Comparison of ENCODE assay signal across 9 mouse cellular contexts in the genomic region with DNA sequence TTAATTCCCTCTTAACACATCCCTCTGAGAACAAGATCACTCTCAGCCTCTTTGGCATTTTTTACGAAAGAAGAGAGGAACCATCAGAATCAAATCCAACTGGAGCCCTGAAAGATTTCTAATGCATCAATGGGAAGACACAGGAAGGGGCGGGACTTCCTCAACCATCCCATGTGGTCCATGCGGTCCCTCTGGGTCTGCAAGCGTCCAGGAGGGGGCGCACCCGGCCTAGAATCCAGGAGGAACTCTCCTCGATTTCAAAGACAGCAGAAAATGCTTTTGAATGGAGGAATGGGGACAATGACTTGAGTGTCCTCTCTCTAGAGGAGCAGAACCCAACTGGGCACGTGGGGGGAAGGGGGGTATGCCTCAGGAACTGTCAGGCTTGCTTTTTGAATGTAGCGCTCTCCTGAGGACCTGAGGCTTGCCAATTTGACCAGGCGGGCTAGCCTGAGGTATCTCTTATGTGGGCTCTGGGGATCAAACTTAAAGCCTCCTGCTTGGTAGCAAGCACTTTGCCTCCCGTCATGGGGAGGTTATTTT.
DNase-seq lines count a peak whose midpoint lies in the region; ATAC-seq and TF ChIP-seq lines count a peak whose summit lies in the region.
"Had no signal": no experiment of that assay in that cellular context is flagged by ENCODE, and none has a peak within 500 bp of the region (broad histone marks: within the 10 kb centered on the region; RNA-seq: fewer than 3 reads in every experiment).

No protein-coding gene starts in this region.

- H3K9me3 ChIP-seq in liver, embryonic 12.5 days (replicated peaks): no peaks in the 10 kb centered on the region
- peaks cover 6% of the 10 kb centered on the region; the same call in 1 of the 2 replicates for H3K9me3 ChIP-seq in limb, embryonic 14.5 days (ENCODE audit: control insufficient read depth, low read length)
- H3K9me3 ChIP-seq in neural tube, embryonic 12.5 days: peaks cover 6% of the 10 kb centered on the region; the same call in 1 of the 2 replicates
- H3K9me3 ChIP-seq: stomach, embryonic 15.5 days had no signal

- no peak overlapping the region for H3K27ac ChIP-seq in liver, embryonic 12.5 days
- no peak overlapping the region for H3K27ac ChIP-seq in limb, embryonic 14.5 days (replicated peaks; ENCODE audit: low read depth, low read length)
- no peak overlapping the region for H3K27ac ChIP-seq in neural tube, embryonic 12.5 days
- no peak overlapping the region for H3K27ac ChIP-seq in testis, adult 2 months (ENCODE audit: control insufficient read depth, insufficient read depth, low read depth, low read length)
- H3K27ac ChIP-seq: stomach, embryonic 15.5 days had no signal

- no peaks in the 10 kb centered on the region for H3K4me1 ChIP-seq in liver, embryonic 12.5 days
- no peaks in the 10 kb centered on the region for H3K4me1 ChIP-seq in limb, embryonic 14.5 days (ENCODE audit: control insufficient read depth, insufficient read depth, low read length)
- H3K4me1 ChIP-seq in neural tube, embryonic 12.5 days: peaks cover 12% of the 10 kb centered on the region; the same call in 1 of the 2 replicates
- H3K4me1 ChIP-seq in testis, adult 2 months (ENCODE audit: control insufficient read depth, insufficient read depth, low read length): no peaks in the 10 kb centered on the region
- H3K4me1 ChIP-seq: stomach, embryonic 15.5 days had no signal

- H3K27me3 ChIP-seq in liver, embryonic 12.5 days (replicated peaks): 0 out of 2 replicates have a peak, but pooled peaks cover 3% of the 10 kb centered on the region
- H3K27me3 ChIP-seq in limb, embryonic 14.5 days (ENCODE audit: control insufficient read depth, insufficient read depth, low read length): no peaks in the 10 kb centered on the region
- no peaks in the 10 kb centered on the region for H3K27me3 ChIP-seq in neural tube, embryonic 12.5 days (replicated peaks)
- H3K27me3 ChIP-seq in testis, adult 2 months (ENCODE audit: control insufficient read depth, insufficient read depth, low read length): no peaks in the 10 kb centered on the region
- H3K27me3 ChIP-seq: stomach, embryonic 15.5 days had no signal

- TF ChIP-seq CTCF in testis, adult 2 months (IDR thresholded peaks at IDR 0.05; ENCODE audit: control insufficient read depth, insufficient read depth, insufficient replicate concordance, low read depth, low read length): peak; percentile 51; the same call in 1 of the 2 replicates

- WGBS in liver, embryonic 12.5 days (ENCODE audit: insufficient replicate concordance): 18% methylated on average over 11 of the region's 11 CpGs
- 28% methylated on average over 11 of the region's 11 CpGs for WGBS in limb, embryonic 14.5 days
- WGBS in neural tube, embryonic 12.5 days: 22% methylated on average over 11 of the region's 11 CpGs

- H3K36me3 ChIP-seq in liver, embryonic 12.5 days: peaks cover 8% of the 10 kb centered on the region; the same call in 1 of the 2 replicates
- peaks cover 31% of the 10 kb centered on the region for H3K36me3 ChIP-seq in limb, embryonic 14.5 days (ENCODE audit: control insufficient read depth, insufficient read depth, low read length)
- peaks cover 49% of the 10 kb centered on the region for H3K36me3 ChIP-seq in neural tube, embryonic 12.5 days
- no peaks in the 10 kb centered on the region for H3K36me3 ChIP-seq in testis, adult 2 months (ENCODE audit: control insufficient read depth, insufficient read depth, low read length)

- no peak for ATAC-seq in liver, embryonic 12.5 days
- ATAC-seq in granulocyte monocyte progenitor cell, adult 5-6 weeks (replicated peaks; ENCODE audit: poor library complexity, severe bottlenecking): peak; percentile 92
- no peak for ATAC-seq in limb, embryonic 14.5 days (ENCODE audit: low FRiP score, low read depth)
- peak; percentile 71; the same call in 1 of the 2 replicates for ATAC-seq in neural tube, embryonic 12.5 days (ENCODE audit: low FRiP score, low read depth)

- no peak overlapping the region for H3K4me3 ChIP-seq in liver, embryonic 12.5 days
- H3K4me3 ChIP-seq in limb, embryonic 14.5 days (replicated peaks; ENCODE audit: low read length): no peak overlapping the region
- H3K4me3 ChIP-seq in neural tube, embryonic 12.5 days: no peak overlapping the region
- no peak overlapping the region for H3K4me3 ChIP-seq in testis, adult 2 months (ENCODE audit: control insufficient read depth, low read depth, low read length)
- H3K4me3 ChIP-seq: stomach, embryonic 15.5 days had no signal

- peak; percentile 85 for DNase-seq in liver
- DNase-seq in embryo, embryonic 10.5 days (ENCODE audit: low spot score): peak; percentile 94
- DNase-seq in kidney, adult 9 months: peak; percentile 89
- DNase-seq in limb, embryonic 14.5 days (ENCODE audit: low spot score): peak; percentile 77

- TF ChIP-seq POLR2A in limb, embryonic 14.5 days (IDR thresholded peaks at IDR 0.05; ENCODE audit: borderline replicate concordance, extremely low read depth, insufficient read depth, insufficient read length): no peak
- TF ChIP-seq POLR2A in testis, adult 2 months (IDR thresholded peaks at IDR 0.05; ENCODE audit: control insufficient read depth, low read depth, low read length): no peak

- no peak overlapping the region for H3K4me2 ChIP-seq in liver, embryonic 12.5 days
- H3K4me2 ChIP-seq in limb, embryonic 14.5 days (replicated peaks; ENCODE audit: low read depth, low read length, severe bottlenecking): no peak overlapping the region
- no peak overlapping the region for H3K4me2 ChIP-seq in neural tube, embryonic 12.5 days (replicated peaks)
- H3K4me2 ChIP-seq: stomach, embryonic 15.5 days had no signal

- no peak overlapping the region for H3K9ac ChIP-seq in liver, embryonic 12.5 days
- H3K9ac ChIP-seq in limb, embryonic 14.5 days (ENCODE audit: low read depth, low read length, severe bottlenecking): no peak overlapping the region
- no peak overlapping the region for H3K9ac ChIP-seq in neural tube, embryonic 12.5 days
- H3K9ac ChIP-seq: stomach, embryonic 15.5 days had no signal

Comparison
In these comparisons a context has a peak if more than half of its experiments do, and no peak if none do; other contexts are left out.
1. ATAC-seq: peak in granulocyte monocyte progenitor cell, adult 5-6 weeks (single experiment) and neural tube, embryonic 12.5 days (single experiment); none in liver, embryonic 12.5 days (single experiment) and limb, embryonic 14.5 days (single experiment).
2. Peak in every context shown above with its lines, with median percentiles within 50 percentile points of each other: DNase-seq.